Mouse (Mus musculus) kidney, adult 18-20 months (tissue): Measurements from ENCODE around the gene Acoxl.

Experiments
- DNase-seq: peaks from one replicate; pipeline ENCODE4 v3.0.0; 2021

Gene Acoxl

GRCm38 (mm10) chr2:127838576-127838975, at the start of gene Acoxl:
Gene Acoxl, plus strand, starts transcription at chr2:127838876.
- no peak for DNase-seq

- DNase-seq = no peak
These were observed 49.5 kb upstream of the Acoxl start for GRCm38 (mm10) chr2:127789138-127789537.

GRCm38 (mm10) chr2:127789651-127790270, 48.9 kb upstream of the Acoxl start:
- no peak for DNase-seq

GRCm38 (mm10) chr2:127791919-127792603, 46.6 kb upstream of the Acoxl start, which contains the start of gene Mtln:
Gene Mtln, minus strand, starts transcription at chr2:127792488.
- peak; percentile 90 for DNase-seq

GRCm38 (mm10) chr2:127831401-127832102, 7.1 kb upstream of the Acoxl start, which contains the start of gene Bub1:
Gene Bub1, minus strand, starts transcription at chr2:127831865.
- peak; percentile 92 for DNase-seq

GRCm38 (mm10) chr2:127832103-127832832, 6.4 kb upstream of the Acoxl start:
- DNase-seq = peak; percentile 10

GRCm38 (mm10) chr2:127832833-127833190, 5.9 kb upstream of the Acoxl start:
- DNase-seq = no peak

GRCm38 (mm10) chr2:127839425-127839824, 749 bp downstream of the Acoxl start:
- DNase-seq = no peak

GRCm38 (mm10) chr2:127841402-127841801, 2.7 kb downstream of the Acoxl start:
- no peak for DNase-seq

GRCm38 (mm10) chr2:127842421-127842820, 3.7 kb downstream of the Acoxl start:
- DNase-seq = no peak

GRCm38 (mm10) chr2:127845346-127845982, 6.8 kb downstream of the Acoxl start:
- no peak for DNase-seq

- DNase-seq = no peak
These were observed 7.3 kb downstream of the Acoxl start for GRCm38 (mm10) chr2:127846008-127846407.

GRCm38 (mm10) chr2:127846571-127846970, 7.9 kb downstream of the Acoxl start:
- DNase-seq = no peak

GRCm38 (mm10) chr2:127850371-127850770, 11.7 kb downstream of the Acoxl start:
- no peak for DNase-seq

GRCm38 (mm10) chr2:127854332-127854991, 15.8 kb downstream of the Acoxl start:
- peak; percentile 36 for DNase-seq

- DNase-seq = no peak
These were observed 25.7 kb downstream of the Acoxl start for GRCm38 (mm10) chr2:127864381-127864780.

GRCm38 (mm10) chr2:127881063-127881462, 42.4 kb downstream of the Acoxl start:
- no peak for DNase-seq

- peak; percentile 86 for DNase-seq
These were observed 50.8 kb downstream of the Acoxl start for GRCm38 (mm10) chr2:127889432-127889831.

GRCm38 (mm10) chr2:127889979-127890378, 51.3 kb downstream of the Acoxl start:
- DNase-seq = no peak

- DNase-seq = peak; percentile 19
These were observed 51.9 kb downstream of the Acoxl start for GRCm38 (mm10) chr2:127890526-127890925.

GRCm38 (mm10) chr2:127891056-127891455, 52.4 kb downstream of the Acoxl start:
- no peak for DNase-seq

- no peak for DNase-seq
These were observed 56.2 kb downstream of the Acoxl start for GRCm38 (mm10) chr2:127894890-127895289.
